12 mouse cellular contexts compared by ENCODE assay signal in the genomic region with DNA sequence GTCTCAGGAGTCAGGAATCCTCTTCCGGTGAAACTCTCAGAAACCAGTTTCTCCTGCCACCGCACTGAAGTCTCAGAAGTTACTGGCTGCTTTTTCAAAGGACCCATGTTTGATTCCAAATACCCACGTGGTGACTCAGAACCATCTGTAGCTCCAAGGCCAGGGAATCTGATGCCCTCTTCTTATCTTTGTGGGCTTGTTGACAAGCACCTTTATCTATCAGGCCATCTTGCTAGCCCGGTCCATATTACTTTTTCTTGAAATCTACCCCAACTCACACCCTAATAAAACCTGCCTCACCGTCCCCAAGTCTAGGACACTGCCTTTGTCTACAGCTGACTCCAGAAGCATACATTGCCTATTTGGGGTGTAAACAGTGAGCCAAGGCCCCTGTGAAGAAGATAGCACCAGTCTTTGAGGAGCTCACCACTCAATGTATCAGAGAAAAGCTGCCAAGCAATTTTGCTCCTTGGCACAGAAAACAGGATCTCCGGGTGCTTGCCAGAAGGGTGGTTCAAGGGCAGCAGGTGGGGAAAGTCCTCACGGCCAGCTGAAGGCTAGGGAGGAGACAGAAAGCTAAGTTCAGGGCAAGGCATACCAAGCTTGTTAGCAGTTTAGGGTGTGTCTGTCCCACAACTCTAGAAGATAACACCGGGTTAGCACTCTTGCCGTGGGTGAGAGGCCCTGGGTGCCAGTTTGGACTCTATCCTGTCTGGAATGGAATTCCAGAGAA. TPM values are rescaled to one million over a fixed set of nuclear protein-coding genes. Genes with fewer than 3 reads are reported as not detected.
DNase-seq lines count a peak whose midpoint lies in the region; ATAC-seq and TF ChIP-seq lines count a peak whose summit lies in the region.
"Had no signal": no experiment of that assay in that cellular context is flagged by ENCODE, and none has a peak within 500 bp of the region (broad histone marks: within the 10 kb centered on the region; RNA-seq: fewer than 3 reads in every experiment).

No protein-coding gene starts in this region.

- no peak for TF ChIP-seq EP300 in lung, postnatal 0 days (IDR thresholded peaks at IDR 0.05)

- WGBS in lung, postnatal 0 days: 53% methylated on average over 9 of the region's 9 CpGs
- 33% methylated on average over 9 of the region's 9 CpGs for WGBS in cerebellum, adult 2 months
- 45% methylated on average over 9 of the region's 9 CpGs for WGBS in intestine, postnatal 0 days
- 79% methylated on average over 9 of the region's 9 CpGs for WGBS in midbrain, embryonic 14.5 days

- peaks cover 5% of the 10 kb centered on the region; the same call in 1 of the 2 replicates for H3K4me1 ChIP-seq in lung, postnatal 0 days (ENCODE audit: insufficient read depth, low read depth, low read length)
- peaks cover 11% of the 10 kb centered on the region; the same call in 1 of the 2 replicates for H3K4me1 ChIP-seq in cerebellum, adult 2 months (ENCODE audit: control insufficient read depth, insufficient read depth, low read length)
- no peaks in the 10 kb centered on the region for H3K4me1 ChIP-seq in intestine, postnatal 0 days (replicated peaks; ENCODE audit: control insufficient read depth, insufficient read depth, low read length)
- H3K4me1 ChIP-seq in midbrain, embryonic 14.5 days (ENCODE audit: control insufficient read depth, insufficient read depth, low read length): peaks cover 15% of the 10 kb centered on the region; the same call in 1 of the 2 replicates

- no peak overlapping the region; the same call in 1 of the 2 replicates for H3K27ac ChIP-seq in lung, postnatal 0 days (ENCODE audit: low read length)
- H3K27ac ChIP-seq in cerebellum, adult 2 months (ENCODE audit: insufficient read depth, low read length): peak overlapping the region; percentile 7; the same call in 1 of the 2 replicates
- peak overlapping the region; percentile 28; the same call in 1 of the 2 replicates for H3K27ac ChIP-seq in intestine, postnatal 0 days (ENCODE audit: low read depth, low read length)
- no peak overlapping the region for H3K27ac ChIP-seq in midbrain, embryonic 14.5 days (replicated peaks; ENCODE audit: low read depth, low read length)
- H3K27ac ChIP-seq: forebrain, embryonic 13.5 days; hindbrain, embryonic 14.5 days had no signal

- no peak overlapping the region for H3K9ac ChIP-seq in lung, postnatal 0 days (replicated peaks; ENCODE audit: low read depth)
- H3K9ac ChIP-seq in intestine, postnatal 0 days (ENCODE audit: low read depth, low read length): no peak overlapping the region
- no peak overlapping the region for H3K9ac ChIP-seq in midbrain, embryonic 14.5 days (replicated peaks; ENCODE audit: low read length)
- H3K9ac ChIP-seq: forebrain, embryonic 13.5 days; hindbrain, embryonic 14.5 days had no signal

- no peaks in the 10 kb centered on the region for H3K9me3 ChIP-seq in lung, postnatal 0 days (ENCODE audit: low read length)
- no peaks in the 10 kb centered on the region for H3K9me3 ChIP-seq in intestine, postnatal 0 days (ENCODE audit: control insufficient read depth)
- H3K9me3 ChIP-seq in midbrain, embryonic 14.5 days (ENCODE audit: control insufficient read depth, low read length): peaks cover 4% of the 10 kb centered on the region; the same call in 1 of the 2 replicates

- no peak for TF ChIP-seq CTCF in lung, postnatal 0 days (IDR thresholded peaks at IDR 0.05)
- no peak for TF ChIP-seq CTCF in cerebellum, adult 2 months (IDR thresholded peaks at IDR 0.05; ENCODE audit: borderline replicate concordance, insufficient read depth, low read depth, low read length)
- TF ChIP-seq CTCF in intestine, postnatal 0 days (IDR thresholded peaks at IDR 0.05; ENCODE audit: low read depth): no peak

- peak; percentile 46 for ATAC-seq in lung, postnatal 0 days
- peak; percentile 71 for ATAC-seq in intestine, postnatal 0 days
- ATAC-seq in monocyte, adult 5-6 weeks (replicated peaks; ENCODE audit: insufficient number of reproducible peaks, low FRiP score, low TSS enrichment, poor library complexity, severe bottlenecking): no peak
- no peak for ATAC-seq in midbrain, embryonic 14.5 days (ENCODE audit: low FRiP score, low TSS enrichment)
- ATAC-seq: forebrain, embryonic 13.5 days had no signal

- H3K27me3 ChIP-seq in lung, postnatal 0 days (replicated peaks; ENCODE audit: insufficient read depth, low read length): peaks cover 19% of the 10 kb centered on the region
- H3K27me3 ChIP-seq in cerebellum, adult 2 months (ENCODE audit: control insufficient read depth, insufficient read depth, low read length): no peaks in the 10 kb centered on the region
- H3K27me3 ChIP-seq in intestine, postnatal 0 days (replicated peaks; ENCODE audit: control insufficient read depth, insufficient read depth, low read length): peaks cover 20% of the 10 kb centered on the region
- H3K27me3 ChIP-seq in midbrain, embryonic 14.5 days (ENCODE audit: control insufficient read depth, insufficient read depth, low read length): peaks cover 82% of the 10 kb centered on the region

- peak; percentile 63 for DNase-seq in lung, postnatal 0 days (ENCODE audit: low spot score)
- no peak for DNase-seq in lung, postnatal 10 days
- DNase-seq in cerebellum, adult 2 months: peak; percentile 68 to 76
- DNase-seq in spleen, postnatal 4 days (ENCODE audit: low spot score in 2 of 2): peak; percentile 63 to 75
- DNase-seq in neural tube, embryonic 10.5 days (ENCODE audit: extremely low spot score, low spot score): no peak
- DNase-seq in midbrain, embryonic 14.5 days: no peak

- H3K36me3 ChIP-seq in lung, postnatal 0 days (ENCODE audit: insufficient read depth, low read length): no peaks in the 10 kb centered on the region
- H3K36me3 ChIP-seq in intestine, postnatal 0 days (ENCODE audit: control insufficient read depth, insufficient read depth): no peaks in the 10 kb centered on the region
- H3K36me3 ChIP-seq in midbrain, embryonic 14.5 days (ENCODE audit: control insufficient read depth, insufficient read depth, low read length): no peaks in the 10 kb centered on the region

- TF ChIP-seq POLR2A in cerebellum, adult 2 months (IDR thresholded peaks at IDR 0.05; ENCODE audit: borderline replicate concordance, insufficient read depth, low read length): no peak

- no peak overlapping the region for H3K4me3 ChIP-seq in lung, postnatal 0 days (ENCODE audit: low read depth, low read length)
- H3K4me3 ChIP-seq in cerebellum, adult 2 months (replicated peaks; ENCODE audit: insufficient read depth, low read depth, low read length): no peak overlapping the region
- H3K4me3 ChIP-seq in intestine, postnatal 0 days (ENCODE audit: low read depth, low read length): no peak overlapping the region
- no peak overlapping the region for H3K4me3 ChIP-seq in midbrain, embryonic 14.5 days (replicated peaks; ENCODE audit: low read depth, low read length)
- H3K4me3 ChIP-seq: forebrain, embryonic 13.5 days had no signal

- no peak overlapping the region for H3K4me2 ChIP-seq in lung, postnatal 0 days (replicated peaks; ENCODE audit: low read depth, low read length)
- H3K4me2 ChIP-seq in intestine, postnatal 0 days (replicated peaks; ENCODE audit: low read depth): no peak overlapping the region; the same call in 1 of the 2 replicates
- H3K4me2 ChIP-seq in midbrain, embryonic 14.5 days (ENCODE audit: low read length): no peak overlapping the region
- H3K4me2 ChIP-seq: forebrain, embryonic 13.5 days; hindbrain, embryonic 14.5 days had no signal

RNA-seq across cellular contexts. Expression of a gene that starts 3.3 kb away (rescaled TPM):
- 0.42 and 0.62 TPM in 2 replicates for polyA plus RNA-seq in lung, postnatal 0 days (2015; fragmentation: Nextera tagmentation; extraction: Ambion mirVana)
- polyA plus RNA-seq in cerebellum, adult 2 months (2012; rRNA removed): 23.1 and 27.1 TPM in 2 replicates
- polyA plus RNA-seq in intestine, postnatal 0 days (2015; fragmentation: Nextera tagmentation; extraction: Ambion mirVana): 1.1 and 1.5 TPM in 2 replicates
- not detected in 3 replicates for total RNA-seq in monocyte, adult 5-6 weeks (2017)
- polyA plus RNA-seq in midbrain, embryonic 14.5 days (2014; fragmentation: Nextera tagmentation; extraction: Ambion mirVana): 0.50 and 0.69 TPM in 2 replicates
- total RNA-seq: granulocyte monocyte progenitor cell, adult 5-6 weeks had no signal

RNA-seq across cellular contexts. Expression of a gene that starts 3.4 kb away (rescaled TPM):
- not detected in 2 replicates for polyA plus RNA-seq in lung, postnatal 0 days (2015; fragmentation: Nextera tagmentation; extraction: Ambion mirVana)
- polyA plus RNA-seq in cerebellum, adult 2 months (2012; rRNA removed): 0.65 and 1.6 TPM in 2 replicates
- not detected in 2 replicates for polyA plus RNA-seq in intestine, postnatal 0 days (2015; fragmentation: Nextera tagmentation; extraction: Ambion mirVana)
- total RNA-seq in monocyte, adult 5-6 weeks (2017): not detected in 3 replicates
- not detected in 2 replicates for polyA plus RNA-seq in midbrain, embryonic 14.5 days (2014; fragmentation: Nextera tagmentation; extraction: Ambion mirVana)
- total RNA-seq: granulocyte monocyte progenitor cell, adult 5-6 weeks had no signal
- polyA plus RNA-seq: forebrain, embryonic 13.5 days had no signal

RNA-seq across cellular contexts. Expression of a gene that starts 13.0 kb away (rescaled TPM):
- not detected in 2 replicates for polyA plus RNA-seq in lung, postnatal 0 days (2015; fragmentation: Nextera tagmentation; extraction: Ambion mirVana)
- not detected in 2 replicates for polyA plus RNA-seq in cerebellum, adult 2 months (2012; rRNA removed)
- not detected in 2 replicates for polyA plus RNA-seq in intestine, postnatal 0 days (2015; fragmentation: Nextera tagmentation; extraction: Ambion mirVana)
- total RNA-seq in monocyte, adult 5-6 weeks (2017): not detected in 3 replicates
- not detected in 2 replicates for polyA plus RNA-seq in midbrain, embryonic 14.5 days (2014; fragmentation: Nextera tagmentation; extraction: Ambion mirVana)
- total RNA-seq: granulocyte monocyte progenitor cell, adult 5-6 weeks; layer of hippocampus, postnatal 25 days had no signal
- polyA plus RNA-seq: forebrain, embryonic 13.5 days; hindbrain, embryonic 14.5 days had no signal

RNA-seq across cellular contexts. Expression of a gene that starts 26.3 kb away (rescaled TPM):
- polyA plus RNA-seq in lung, postnatal 0 days (2015; fragmentation: Nextera tagmentation; extraction: Ambion mirVana): 0.88 and 1.0 TPM in 2 replicates
- 7.7 and 8.8 TPM in 2 replicates for polyA plus RNA-seq in cerebellum, adult 2 months (2012; rRNA removed)
- polyA plus RNA-seq in intestine, postnatal 0 days (2015; fragmentation: Nextera tagmentation; extraction: Ambion mirVana): 3.0 and 3.7 TPM in 2 replicates
- not detected in 3 replicates for total RNA-seq in monocyte, adult 5-6 weeks (2017)
- 1.5 and 1.9 TPM in 2 replicates for polyA plus RNA-seq in midbrain, embryonic 14.5 days (2014; fragmentation: Nextera tagmentation; extraction: Ambion mirVana)
- total RNA-seq: granulocyte monocyte progenitor cell, adult 5-6 weeks had no signal

RNA-seq across cellular contexts. Expression of a gene that starts 26.4 kb away (rescaled TPM):
- polyA plus RNA-seq in lung, postnatal 0 days (2015; fragmentation: Nextera tagmentation; extraction: Ambion mirVana): 0.10 TPM in 1 of 2 replicates, not detected in the other
- 0.06 TPM in 1 of 2 replicates, not detected in the other for polyA plus RNA-seq in cerebellum, adult 2 months (2012; rRNA removed)
- 0.12 and 0.23 TPM in 2 replicates for polyA plus RNA-seq in intestine, postnatal 0 days (2015; fragmentation: Nextera tagmentation; extraction: Ambion mirVana)
- not detected in 3 replicates for total RNA-seq in monocyte, adult 5-6 weeks (2017)
- polyA plus RNA-seq in midbrain, embryonic 14.5 days (2014; fragmentation: Nextera tagmentation; extraction: Ambion mirVana): not detected in 2 replicates
- total RNA-seq: granulocyte monocyte progenitor cell, adult 5-6 weeks had no signal
- polyA plus RNA-seq: forebrain, embryonic 13.5 days had no signal

Comparison
In these comparisons a context has a peak if more than half of its experiments do, and no peak if none do; other contexts are left out.
1. DNase-seq: peak in lung, postnatal 0 days (single experiment), cerebellum, adult 2 months (2 of 2) and spleen, postnatal 4 days (2 of 2); none in lung, postnatal 10 days (single experiment), neural tube, embryonic 10.5 days (single experiment) and midbrain, embryonic 14.5 days (single experiment).
2. ATAC-seq: peak in lung, postnatal 0 days (single experiment) and intestine, postnatal 0 days (single experiment); none in monocyte, adult 5-6 weeks (single experiment) and midbrain, embryonic 14.5 days (single experiment).
3. H3K27ac ChIP-seq: peak in cerebellum, adult 2 months (single experiment) and intestine, postnatal 0 days (single experiment); none in lung, postnatal 0 days (single experiment) and midbrain, embryonic 14.5 days (single experiment).